Mouse (Mus musculus): ENCODE measurements around the gene Lsm2.

DNA sequence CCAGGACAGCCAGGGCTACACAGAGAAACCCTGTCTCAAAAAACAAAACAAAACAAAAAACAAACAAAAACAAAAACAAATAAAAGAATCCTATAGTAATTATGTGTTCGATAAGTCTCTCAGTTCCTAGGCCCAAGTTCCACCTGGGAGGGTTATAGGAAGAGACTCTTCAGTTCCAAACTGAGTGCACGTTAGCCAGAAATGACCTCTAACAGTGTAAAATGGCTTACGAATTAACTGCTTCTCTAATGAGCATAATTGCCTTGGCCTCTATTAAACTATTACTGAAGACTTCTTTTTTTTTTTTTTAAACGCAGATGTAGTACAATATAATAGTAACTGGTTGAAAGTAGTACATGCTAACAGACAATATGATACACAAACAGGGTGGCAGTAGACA, 27.8 kb upstream of the Lsm2 start:
- no peak for TF ChIP-seq POLR2A (IDR thresholded peaks at IDR 0.05; ENCODE audit: control insufficient read depth, low read depth, low read length)
- TF ChIP-seq CTCF (IDR thresholded peaks at IDR 0.05; ENCODE audit: control insufficient read depth, insufficient read depth, insufficient replicate concordance, low read depth, low read length): no peak

All from testis, adult 2 months (tissue).